8 mouse cellular contexts compared by ENCODE assay signal in the genomic region with DNA sequence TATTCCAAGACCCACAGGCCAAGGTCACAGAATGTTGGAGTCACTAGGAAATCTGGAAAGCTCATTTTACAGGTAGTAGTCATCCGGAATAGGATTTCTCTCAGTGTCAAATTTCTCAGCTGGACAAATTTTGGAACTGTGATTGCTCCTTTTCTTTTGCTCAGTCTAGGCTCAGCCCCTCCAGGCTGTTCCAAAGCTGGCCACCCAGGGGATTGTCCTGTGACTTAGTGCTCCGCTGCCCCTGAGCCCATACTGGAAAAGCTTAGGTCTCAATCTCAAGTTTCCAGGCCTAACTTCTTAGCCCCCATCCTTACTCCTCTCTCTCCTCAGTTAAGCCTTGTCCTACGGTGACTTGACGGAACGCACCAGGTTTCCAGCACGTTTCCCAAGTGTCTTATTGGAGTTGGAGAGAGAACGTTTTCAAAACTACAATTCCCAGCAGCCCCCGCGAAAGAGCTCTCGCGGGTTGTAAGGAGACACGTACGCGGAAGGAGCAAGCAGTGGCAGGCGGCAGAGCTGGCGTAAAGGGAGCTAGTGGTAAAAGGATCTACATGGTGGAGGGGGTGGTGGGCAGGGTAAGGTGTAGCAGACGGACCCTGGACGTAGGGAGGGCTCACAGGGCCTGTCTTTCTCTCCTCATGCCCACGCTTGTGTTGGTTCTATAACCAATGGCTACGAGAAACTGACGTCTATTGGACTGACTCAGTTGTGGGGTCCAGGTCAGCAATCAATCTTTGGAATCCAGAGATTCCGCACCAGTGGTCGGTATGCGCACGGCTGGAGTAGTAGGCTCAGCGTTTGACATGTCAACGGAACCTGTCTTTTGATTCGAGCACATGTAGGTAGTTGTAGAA. TPM values are rescaled to one million over a fixed set of nuclear protein-coding genes. Genes with fewer than 3 reads are reported as not detected.
A peak's percentile ranks its signal among the peaks of the same experiment; 100 is the strongest.
DNase-seq lines count a peak whose midpoint lies in the region; ATAC-seq and TF ChIP-seq lines count a peak whose summit lies in the region.

A gene (plus strand): TSS at position 456 of the 854 bp plus-strand sequence.

- no peak for TF ChIP-seq CTCF in Patski (IDR thresholded peaks at IDR 0.05)

- peak within 1 kb of the TSS; percentile 80 for H3K9ac ChIP-seq in hindbrain, embryonic 13.5 days

- 7% methylated on average over 28 of the region's 28 CpGs for WGBS in hindbrain, embryonic 13.5 days

- H3K27me3 ChIP-seq in Patski = no peaks in the 10 kb centered on the region
- peaks cover 9% of the 10 kb centered on the region for H3K27me3 ChIP-seq in hindbrain, embryonic 13.5 days

- in situ Hi-C loops in Patski (cut with MboI; ENCODE audit: low pct_unique_long_range_greater_than_20kb) = no loop called here

- H3K4me3 ChIP-seq in hindbrain, embryonic 13.5 days = peak within 1 kb of the TSS; percentile 59

- POLR2A ChIA-PET in Patski (lab: Charles Lee) = interaction anchor here (0.7 kb wide), 2 partner anchors 51 to 122 kb away, joined by 3 to 5 read pairs; no protein-coding TSS in a partner anchor

- H3K36me3 ChIP-seq in hindbrain, embryonic 13.5 days = peaks cover 14% of the 10 kb centered on the region

- peaks cover 31% of the 10 kb centered on the region for H3K4me1 ChIP-seq in hindbrain, embryonic 13.5 days (replicated peaks)

- no peak for DNase-seq in Patski (ENCODE audit: low read depth, low spot score)
- peak; percentile 82 for DNase-seq in cerebellum, adult 9-11 months
- peak; percentile 58 to 69 for DNase-seq in frontal cortex, postnatal 25 days (ENCODE audit: low spot score in 2 of 2)
- peak; percentile 74 to 85 for DNase-seq in layer of hippocampus, postnatal 14 days (ENCODE audit: low spot score in 2 of 2)
- DNase-seq in lung, postnatal 14 days = peak; percentile 82
- DNase-seq in retina, adult 2 months (ENCODE audit: low read depth, low spot score) = peak; percentile 64
- DNase-seq in thymus, postnatal 4 days = peak; percentile 81

- CTCF ChIA-PET in Patski (lab: Charles Lee) = interaction anchor here (0.7 to 2.7 kb wide), 12 partner anchors 9 to 95 kb away, joined by 3 to 12 read pairs (median 3); no protein-coding TSS in a partner anchor

- H3K27ac ChIP-seq in hindbrain, embryonic 13.5 days = peak within 1 kb of the TSS; percentile 83

- ATAC-seq in Patski = peak; percentile 85
- ATAC-seq in hindbrain, embryonic 13.5 days (ENCODE audit: low FRiP score) = peak; percentile 86

- H3K9me3 ChIP-seq in hindbrain, embryonic 13.5 days = no peaks in the 10 kb centered on the region

- H3K4me2 ChIP-seq in hindbrain, embryonic 13.5 days = peak within 1 kb of the TSS; percentile 73

RNA-seq across cellular contexts. Expression of the gene that starts here (rescaled TPM):
- 76.8 TPM for polyA plus RNA-seq in Patski (2021)
- polyA plus RNA-seq in hindbrain, embryonic 13.5 days (2015; fragmentation: Nextera tagmentation; extraction: Ambion mirVana) = 84.0 and 84.4 TPM in 2 replicates
- total RNA-seq in layer of hippocampus, postnatal 14 days (2021) = 10 to 100 TPM; 56.0 to 62.2 TPM
